Mouse (Mus musculus): Measurements from ENCODE around the gene Emd. TPM values are rescaled to one million over a fixed set of nuclear protein-coding genes. Genes with fewer than 3 reads are reported as not detected.

Emd gene
- polyA plus RNA-seq, 1 experiment = 41.6 TPM

- Histone ChIP-seq H3K36me3 (ENCODE audit: control insufficient read depth, insufficient read depth, low read length) (peaks cover 1% of the 10 kb centered on the region; the same call in 1 of the 2 replicates), H3K27me3 (ENCODE audit: control insufficient read depth, insufficient read depth, low read length) (no peaks in the 10 kb centered on the region), H3K4me3 (ENCODE audit: extremely low read depth, insufficient read depth, insufficient read length) (peak overlapping the region; percentile 67), H3K4me1 (ENCODE audit: control insufficient read depth, insufficient read depth, insufficient read length) (no peaks in the 10 kb centered on the region; the same call in 1 of the 2 replicates), H3K27ac (ENCODE audit: insufficient read depth, low read length) (peak overlapping the region; percentile 74)
- 30% methylated on average over 39 of the region's 39 CpGs for WGBS
- DNase-seq (ENCODE audit: low read depth in 1 of 2, low spot score in 2 of 2) = peak; percentile 71 to 83
- TF ChIP-seq POLR2A (IDR thresholded peaks at IDR 0.05; ENCODE audit: low read depth, low read length) = no peak
- no peak for TF ChIP-seq CTCF (IDR thresholded peaks at IDR 0.05; ENCODE audit: extremely low read depth, insufficient read depth, insufficient read length, insufficient replicate concordance)
Measured at GRCm38 (mm10) chrX:74282395-74283091, 28.1 kb downstream of the Emd start.

DNA sequence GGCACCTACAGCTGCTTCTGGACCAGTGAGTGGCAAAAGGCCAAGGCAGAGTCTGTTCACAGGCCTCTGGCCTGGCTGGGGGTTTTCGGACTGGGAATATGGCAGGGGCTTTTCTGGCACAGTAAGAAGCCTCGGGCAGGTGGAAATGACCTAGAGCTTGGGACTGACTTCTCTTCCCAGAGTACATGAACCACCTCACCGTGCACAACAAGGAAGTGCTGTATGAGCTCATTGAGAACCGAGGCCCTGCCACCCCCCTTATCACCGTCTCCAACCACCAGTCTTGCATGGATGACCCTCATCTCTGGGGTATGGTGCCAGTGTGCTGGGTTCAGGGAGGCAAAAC, 28.6 kb downstream of the Emd start:
- no peak for DNase-seq (ENCODE audit: low read depth in 1 of 2, low spot score in 2 of 2)
- TF ChIP-seq POLR2A (IDR thresholded peaks at IDR 0.05; ENCODE audit: low read depth, low read length) = no peak
- TF ChIP-seq CTCF (IDR thresholded peaks at IDR 0.05; ENCODE audit: extremely low read depth, insufficient read depth, insufficient read length, insufficient replicate concordance) = no peak
- 40% methylated on average over 5 of the region's 5 CpGs for WGBS
- Histone ChIP-seq H3K4me3 (ENCODE audit: extremely low read depth, insufficient read depth, insufficient read length) (peak overlapping the region; percentile 67), H3K4me1 (ENCODE audit: control insufficient read depth, insufficient read depth, insufficient read length) (no peaks in the 10 kb centered on the region; the same call in 1 of the 2 replicates), H3K27ac (ENCODE audit: insufficient read depth, low read length) (peak overlapping the region; percentile 74), H3K36me3 (ENCODE audit: control insufficient read depth, insufficient read depth, low read length) (peaks cover 1% of the 10 kb centered on the region; the same call in 1 of the 2 replicates), H3K27me3 (ENCODE audit: control insufficient read depth, insufficient read depth, low read length) (no peaks in the 10 kb centered on the region)

DNA sequence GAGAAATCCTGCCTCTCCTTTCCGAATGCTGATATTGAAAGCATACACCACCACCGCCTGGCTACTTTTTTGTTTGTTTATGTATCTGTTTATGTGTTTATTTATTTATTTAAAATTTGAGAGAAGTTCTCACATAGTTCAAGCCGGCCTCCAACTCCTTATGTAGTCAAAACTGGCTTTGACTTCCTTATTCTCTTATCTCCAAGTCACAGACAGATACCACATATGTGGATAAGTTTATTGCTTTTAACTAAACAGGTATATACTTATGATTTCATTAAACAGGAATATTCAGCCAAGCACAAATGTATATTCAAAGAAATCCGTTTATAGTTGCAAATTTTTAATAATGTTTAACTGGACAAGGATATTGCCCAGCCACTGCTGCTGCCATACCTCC, 38.9 kb downstream of the Emd start:
- DNase-seq (ENCODE audit: low read depth in 1 of 2, low spot score in 2 of 2) = no peak
- Histone ChIP-seq H3K36me3 (ENCODE audit: control insufficient read depth, insufficient read depth, low read length) (no peaks in the 10 kb centered on the region; the same call in 1 of the 2 replicates), H3K4me1 (ENCODE audit: control insufficient read depth, insufficient read depth, insufficient read length) (no peaks in the 10 kb centered on the region), H3K27me3 (ENCODE audit: control insufficient read depth, insufficient read depth, low read length) (no peaks in the 10 kb centered on the region), H3K4me3 (ENCODE audit: extremely low read depth, insufficient read depth, insufficient read length) (no peak overlapping the region), H3K27ac (ENCODE audit: insufficient read depth, low read length) (no peak overlapping the region)
- 71% methylated on average over 4 of the region's 4 CpGs for WGBS
- no peak for TF ChIP-seq POLR2A (IDR thresholded peaks at IDR 0.05; ENCODE audit: low read depth, low read length)
- TF ChIP-seq CTCF (IDR thresholded peaks at IDR 0.05; ENCODE audit: extremely low read depth, insufficient read depth, insufficient read length, insufficient replicate concordance) = no peak

GRCm38 (mm10) chrX:74296538-74297448, 42.3 kb downstream of the Emd start, which contains the start of gene Atp6ap1:
Gene Atp6ap1 (plus strand): TSS chrX:74297097.
- peak; percentile 89 to 92 for DNase-seq (ENCODE audit: low read depth in 1 of 2, low spot score in 2 of 2)
- H3K27ac ChIP-seq (ENCODE audit: insufficient read depth, low read length) = peak within 1 kb of the TSS; percentile 77
- TF ChIP-seq POLR2A (IDR thresholded peaks at IDR 0.05; ENCODE audit: low read depth, low read length) = peak; percentile 54; the same call in 1 of the 2 replicates
- TF ChIP-seq CTCF (IDR thresholded peaks at IDR 0.05; ENCODE audit: extremely low read depth, insufficient read depth, insufficient read length, insufficient replicate concordance) = no peak
- H3K4me1 ChIP-seq (ENCODE audit: control insufficient read depth, insufficient read depth, insufficient read length) = peaks cover 5% of the 10 kb centered on the region; the same call in 1 of the 2 replicates
- 26% methylated on average over 37 of the region's 37 CpGs for WGBS
- H3K4me3 ChIP-seq (ENCODE audit: extremely low read depth, insufficient read depth, insufficient read length) = peak within 1 kb of the TSS; percentile 93
- peaks cover 8% of the 10 kb centered on the region for H3K36me3 ChIP-seq (ENCODE audit: control insufficient read depth, insufficient read depth, low read length)
- no peaks in the 10 kb centered on the region for H3K27me3 ChIP-seq (ENCODE audit: control insufficient read depth, insufficient read depth, low read length)

DNA sequence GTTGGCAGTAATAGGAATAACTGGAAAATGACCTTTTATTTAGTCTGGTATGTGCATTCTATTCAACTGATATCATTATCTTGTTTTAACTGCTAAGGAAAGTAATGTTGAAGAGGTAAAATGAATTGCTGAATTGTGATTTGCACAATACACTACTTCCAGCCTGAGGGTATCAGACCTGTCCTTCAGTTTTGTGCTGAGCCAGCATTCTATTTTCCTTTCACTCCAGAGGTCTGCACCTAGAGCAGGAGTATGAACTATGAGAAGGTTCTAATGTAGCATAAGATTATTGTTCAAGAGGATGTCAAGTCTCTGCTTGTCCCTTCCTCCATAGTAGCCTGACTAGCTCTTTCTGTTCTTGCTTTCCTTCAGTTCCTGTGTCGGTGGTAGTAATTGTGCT, 43.9 kb downstream of the Emd start:
- Histone ChIP-seq H3K4me3 (ENCODE audit: extremely low read depth, insufficient read depth, insufficient read length) (no peak overlapping the region), H3K36me3 (ENCODE audit: control insufficient read depth, insufficient read depth, low read length) (peaks cover 12% of the 10 kb centered on the region), H3K27ac (ENCODE audit: insufficient read depth, low read length) (no peak overlapping the region; the same call in 1 of the 2 replicates), H3K4me1 (ENCODE audit: control insufficient read depth, insufficient read depth, insufficient read length) (peaks cover 5% of the 10 kb centered on the region; the same call in 1 of the 2 replicates), H3K27me3 (ENCODE audit: control insufficient read depth, insufficient read depth, low read length) (no peaks in the 10 kb centered on the region)
- no peak for TF ChIP-seq POLR2A (IDR thresholded peaks at IDR 0.05; ENCODE audit: low read depth, low read length)
- no peak for TF ChIP-seq CTCF (IDR thresholded peaks at IDR 0.05; ENCODE audit: extremely low read depth, insufficient read depth, insufficient read length, insufficient replicate concordance)
- DNase-seq (ENCODE audit: low read depth in 1 of 2, low spot score in 2 of 2) = no peak
- 81% methylated on average over 1 of the region's 1 CpGs for WGBS

DNA sequence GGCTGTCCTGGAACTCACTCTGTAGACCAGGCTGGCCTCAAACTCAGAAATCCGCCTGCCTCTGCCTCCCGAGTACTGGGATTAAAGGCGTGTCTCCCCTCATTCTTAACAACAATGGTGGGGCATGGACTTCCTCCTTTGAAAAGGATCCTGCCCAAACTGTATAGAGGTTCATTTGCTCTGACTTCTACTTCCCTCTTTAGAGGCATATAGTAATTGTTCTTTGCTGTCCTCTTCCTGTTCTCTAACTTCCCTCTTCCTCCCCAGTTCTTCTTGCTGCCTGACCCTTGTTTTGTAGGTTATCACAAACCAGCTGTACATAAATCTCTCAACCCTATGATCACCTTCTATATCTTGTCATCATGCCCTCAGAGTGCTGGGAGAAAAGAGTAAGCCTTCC, 45.2 kb downstream of the Emd start:
- Histone ChIP-seq H3K27me3 (ENCODE audit: control insufficient read depth, insufficient read depth, low read length) (no peaks in the 10 kb centered on the region), H3K36me3 (ENCODE audit: control insufficient read depth, insufficient read depth, low read length) (peaks cover 13% of the 10 kb centered on the region), H3K4me3 (ENCODE audit: extremely low read depth, insufficient read depth, insufficient read length) (no peak overlapping the region), H3K4me1 (ENCODE audit: control insufficient read depth, insufficient read depth, insufficient read length) (peaks cover 5% of the 10 kb centered on the region; the same call in 1 of the 2 replicates), H3K27ac (ENCODE audit: insufficient read depth, low read length) (peak overlapping the region; percentile 71)
- TF ChIP-seq POLR2A (IDR thresholded peaks at IDR 0.05; ENCODE audit: low read depth, low read length) (no peak), CTCF (IDR thresholded peaks at IDR 0.05; ENCODE audit: extremely low read depth, insufficient read depth, insufficient read length, insufficient replicate concordance) (no peak)
- no peak for DNase-seq (ENCODE audit: low read depth in 1 of 2, low spot score in 2 of 2)
- 42% methylated on average over 3 of the region's 3 CpGs for WGBS
